Mouse (Mus musculus) urinary bladder, adult 2 months (tissue): ENCODE results near the gene Fgd1. TPM values are rescaled to one million over a fixed set of nuclear protein-coding genes. Genes with fewer than 3 reads are reported as not detected.

ENCODE experiments used
- DNase-seq: peaks from one replicate; pipeline ENCODE4 v3.0.0; 2022; ENCODE audit warnings: low spot score
- polyA plus RNA-seq: library from polyadenylated mRNA; depleted of rRNA; stranded (reverse); fragments of >200 nt; gene quantifications from 2 replicates; pipeline ENCODE4 v1.2.3, GENCODE M21; 2012; rRNA removed

Gene Fgd1
- polyA plus RNA-seq = 8.5 and 11.5 TPM in 2 replicates

GRCm38 (mm10) chrX:151045850-151046249, at the start of gene Fgd1:
Gene Fgd1 (plus strand): TSS chrX:151046150.
- DNase-seq = no peak

GRCm38 (mm10) chrX:150996775-150997174, 49.2 kb upstream of the Fgd1 start:
- DNase-seq = no peak

GRCm38 (mm10) chrX:151016938-151017877, 28.7 kb upstream of the Fgd1 start, which contains the start of gene Gnl3l:
Gene Gnl3l (minus strand): TSS chrX:151017322.
- peak; percentile 65 for DNase-seq

- DNase-seq = no peak
These were observed 28.1 kb upstream of the Fgd1 start for GRCm38 (mm10) chrX:151017897-151018296.

GRCm38 (mm10) chrX:151018798-151019197, 27.2 kb upstream of the Fgd1 start:
- no peak for DNase-seq

- DNase-seq = no peak
These were observed 14.6 kb upstream of the Fgd1 start for GRCm38 (mm10) chrX:151031400-151031799.

GRCm38 (mm10) chrX:151041223-151041622, 4.7 kb upstream of the Fgd1 start:
- DNase-seq = no peak

- DNase-seq = no peak
These were observed 371 bp downstream of the Fgd1 start for GRCm38 (mm10) chrX:151046321-151046720.

- peak; percentile 59 for DNase-seq
These were observed 954 bp downstream of the Fgd1 start for GRCm38 (mm10) chrX:151046777-151047430.

- peak; percentile 36 for DNase-seq
These were observed 1.6 kb downstream of the Fgd1 start for GRCm38 (mm10) chrX:151047431-151048058.

GRCm38 (mm10) chrX:151049661-151050215, 3.8 kb downstream of the Fgd1 start:
- DNase-seq = no peak

GRCm38 (mm10) chrX:151050337-151050736, 4.4 kb downstream of the Fgd1 start:
- DNase-seq = no peak

- no peak for DNase-seq
These were observed 8.5 kb downstream of the Fgd1 start for GRCm38 (mm10) chrX:151054489-151054888.

GRCm38 (mm10) chrX:151055559-151055958, 9.6 kb downstream of the Fgd1 start:
- no peak for DNase-seq

GRCm38 (mm10) chrX:151059346-151059745, 13.4 kb downstream of the Fgd1 start:
- DNase-seq = no peak

- DNase-seq = no peak
These were observed 15.8 kb downstream of the Fgd1 start for GRCm38 (mm10) chrX:151061615-151062299.

GRCm38 (mm10) chrX:151066071-151066666, 20.2 kb downstream of the Fgd1 start:
- no peak for DNase-seq

GRCm38 (mm10) chrX:151067876-151068275, 21.9 kb downstream of the Fgd1 start:
- DNase-seq = no peak

- DNase-seq = no peak
These were observed 30.1 kb downstream of the Fgd1 start for GRCm38 (mm10) chrX:151076007-151076406.

GRCm38 (mm10) chrX:151076941-151077485, 31.1 kb downstream of the Fgd1 start:
- DNase-seq = no peak

GRCm38 (mm10) chrX:151085599-151085998, 39.6 kb downstream of the Fgd1 start:
- DNase-seq = no peak
